Mouse (Mus musculus) megakaryocyte, adult 5-6 weeks (primary cell): ENCODE data around the gene Tsr3. TPM values are rescaled to one million over a fixed set of nuclear protein-coding genes. Genes with fewer than 3 reads are reported as not detected.

Experiments
- ATAC-seq: 2 replicates; pipeline ENCODE4 v1.8.0; 2016; ENCODE audit warnings: mild to moderate bottlenecking, inconsistent platforms; ENCODE audit not compliant: poor library complexity, severe bottlenecking
- total RNA-seq, 2 experiments: library from RNA; stranded (forward) in 1 of 2; stranded (reverse) in 1 of 2; fragments of 153-499, 151-499 nt in 1 of 2; fragments of 221-1000, 200-1000 nt in 1 of 2; gene quantifications; 2 replicates each; pipeline versions ENCODE4 v1.2.3 to v1.2.4; 2015 to 2017

Tsr3 gene
- total RNA-seq, 2 experiments from 2014 or later = 9.2 to 15.0 TPM

DNA sequence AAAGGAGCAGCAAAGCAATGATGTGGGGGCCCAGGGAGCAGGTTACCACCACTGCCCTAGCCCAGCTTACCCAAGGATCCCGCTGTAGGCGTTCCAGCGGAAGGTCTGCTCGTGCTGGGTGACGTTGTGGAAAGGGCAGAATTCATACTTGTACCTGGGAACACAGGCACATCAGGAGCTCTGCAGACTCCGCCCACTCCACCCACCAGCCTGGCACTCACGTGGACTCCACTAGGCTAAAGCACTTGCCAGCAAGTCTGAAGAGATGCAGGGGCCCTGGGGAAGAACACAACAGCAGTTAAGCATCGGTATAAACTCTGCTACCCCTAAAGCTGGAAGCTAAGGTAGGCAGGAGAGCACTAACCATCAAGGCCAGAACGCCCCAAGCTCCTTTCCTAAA is 4.3 kb upstream of the Tsr3 start:
- no peak for ATAC-seq

- ATAC-seq = no peak
Measured at GRCm38 (mm10) chr17:25243131-25243780, 3.3 kb downstream of the Tsr3 start.

DNA sequence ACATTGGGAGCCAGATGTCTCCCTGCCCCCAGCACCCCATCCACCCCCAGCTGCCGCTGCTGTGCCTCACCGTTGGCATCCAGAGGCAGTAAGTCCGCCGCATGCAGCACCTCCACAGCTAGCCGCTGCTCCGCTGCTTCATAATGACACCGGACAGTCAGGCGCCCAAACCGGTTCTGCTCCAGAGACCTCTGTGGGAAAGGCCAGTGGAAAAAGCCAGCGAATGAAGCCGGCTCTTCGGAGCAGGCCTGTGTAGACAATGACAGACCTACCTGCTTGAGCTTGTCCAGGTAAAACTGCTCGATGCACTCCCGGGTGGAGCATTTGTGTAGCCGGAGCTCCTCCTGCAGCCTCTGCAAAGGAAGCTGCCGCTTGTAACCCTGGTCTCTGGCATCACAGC is 4.3 kb downstream of the Tsr3 start:
- no peak for ATAC-seq

DNA sequence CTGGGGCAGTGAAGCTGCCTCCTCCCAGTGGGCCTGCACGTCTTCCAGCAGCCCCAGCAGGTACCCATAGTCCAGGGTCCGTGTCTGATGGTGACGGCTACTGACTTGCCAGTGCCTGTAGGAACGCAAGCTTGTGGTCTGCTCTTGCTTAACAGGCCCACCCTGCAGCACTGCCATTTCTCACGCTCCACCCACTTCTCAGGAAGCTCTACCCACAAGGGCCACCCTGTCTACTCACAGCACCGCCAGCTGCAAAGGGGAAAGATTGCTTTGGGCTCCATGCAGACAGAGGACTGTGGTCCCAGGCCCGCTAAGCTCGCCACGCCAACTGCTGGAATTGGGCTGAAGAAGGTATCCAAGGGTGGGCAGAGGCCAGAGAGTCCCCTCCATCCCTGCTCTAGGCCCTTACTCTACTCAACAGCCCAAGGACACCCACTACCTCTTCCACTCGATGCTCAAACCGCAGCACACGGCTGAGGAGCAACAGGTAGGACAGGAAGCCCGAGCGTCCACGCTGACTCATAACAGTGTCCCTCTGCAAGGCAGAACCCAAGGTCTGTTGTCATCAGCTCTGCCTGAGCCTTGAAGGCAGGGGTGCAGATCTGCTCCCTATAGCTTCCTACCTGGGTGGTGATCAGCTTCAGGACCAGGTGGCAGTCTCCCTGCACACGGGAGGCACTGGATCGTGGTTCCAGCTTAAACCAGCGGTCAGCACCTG is 8.2 kb downstream of the Tsr3 start:
- ATAC-seq = peak; percentile 80

DNA sequence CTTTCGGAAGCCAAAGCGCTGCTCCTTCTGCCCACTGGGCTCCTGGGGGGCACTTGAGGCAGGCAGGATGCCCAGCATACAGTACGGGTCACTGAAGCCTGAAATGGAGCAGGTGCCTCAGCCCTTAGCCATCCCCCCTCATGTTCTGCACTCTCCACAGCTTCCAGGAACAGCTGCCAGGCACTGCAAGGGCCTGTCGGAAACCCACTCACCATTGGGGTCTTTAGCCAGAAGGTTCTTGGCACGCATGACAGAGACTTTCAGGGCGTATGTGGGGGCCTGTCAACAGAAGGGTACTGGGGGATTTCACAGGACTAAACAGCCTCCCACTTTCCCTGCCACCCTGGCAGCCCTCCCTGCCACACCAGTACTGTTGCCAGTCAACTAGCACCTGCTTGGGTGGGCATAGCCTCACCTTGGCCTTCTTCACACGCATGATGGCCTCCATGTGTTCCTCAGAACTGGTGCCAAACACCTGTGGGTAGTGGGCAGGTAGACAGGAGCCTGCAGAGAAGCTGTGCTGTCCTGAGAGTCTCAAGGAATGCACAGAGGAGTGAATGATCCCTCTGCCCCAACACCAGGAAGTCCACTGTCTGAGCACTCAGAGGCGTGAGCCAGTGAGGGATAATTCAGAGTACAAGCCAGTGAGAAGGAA is 10.3 kb downstream of the Tsr3 start:
- ATAC-seq = no peak

GRCm38 (mm10) chr17:25252643-25253042 is 12.7 kb downstream of the Tsr3 start:
- ATAC-seq = no peak

DNA sequence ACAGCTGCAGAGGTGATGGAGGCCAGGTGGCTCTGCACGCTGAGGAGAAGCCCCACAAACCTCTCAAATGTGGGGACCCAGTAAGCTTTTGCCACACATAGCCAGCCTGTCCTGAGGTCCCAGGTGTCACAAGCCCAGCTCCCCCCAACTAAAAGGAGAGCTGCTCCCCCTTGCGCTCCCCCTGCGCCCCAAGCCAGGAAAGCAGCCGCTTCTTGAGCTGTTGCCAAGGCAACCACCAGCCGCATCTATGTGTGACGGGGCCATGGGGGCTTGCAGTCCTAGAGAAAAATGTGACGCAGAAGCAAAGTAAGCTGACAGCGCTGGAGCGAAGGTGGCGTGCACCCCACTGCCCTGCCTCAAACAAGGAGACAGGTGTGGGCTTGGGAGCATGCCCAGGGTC is 13.8 kb downstream of the Tsr3 start:
- no peak for ATAC-seq

DNA sequence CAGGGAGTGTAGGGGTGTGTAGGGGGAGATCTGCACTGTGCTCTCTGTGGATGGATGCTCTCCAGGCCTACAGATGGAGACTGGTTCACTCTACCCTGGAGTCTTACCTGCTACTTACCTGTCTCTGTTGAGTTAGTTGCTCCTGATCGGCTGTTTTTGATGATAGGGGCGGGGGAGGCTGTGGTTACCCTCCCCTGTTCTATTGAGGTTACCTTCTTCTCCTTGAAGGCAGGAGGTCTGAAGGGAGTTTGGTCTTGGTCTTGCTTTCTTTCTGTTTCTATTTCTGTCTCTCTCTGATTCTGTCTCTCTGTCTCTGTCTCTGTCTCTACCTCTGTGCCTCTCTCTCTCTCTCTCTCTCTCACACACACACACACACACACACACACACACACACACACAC is 15.1 kb downstream of the Tsr3 start:
- no peak for ATAC-seq

DNA sequence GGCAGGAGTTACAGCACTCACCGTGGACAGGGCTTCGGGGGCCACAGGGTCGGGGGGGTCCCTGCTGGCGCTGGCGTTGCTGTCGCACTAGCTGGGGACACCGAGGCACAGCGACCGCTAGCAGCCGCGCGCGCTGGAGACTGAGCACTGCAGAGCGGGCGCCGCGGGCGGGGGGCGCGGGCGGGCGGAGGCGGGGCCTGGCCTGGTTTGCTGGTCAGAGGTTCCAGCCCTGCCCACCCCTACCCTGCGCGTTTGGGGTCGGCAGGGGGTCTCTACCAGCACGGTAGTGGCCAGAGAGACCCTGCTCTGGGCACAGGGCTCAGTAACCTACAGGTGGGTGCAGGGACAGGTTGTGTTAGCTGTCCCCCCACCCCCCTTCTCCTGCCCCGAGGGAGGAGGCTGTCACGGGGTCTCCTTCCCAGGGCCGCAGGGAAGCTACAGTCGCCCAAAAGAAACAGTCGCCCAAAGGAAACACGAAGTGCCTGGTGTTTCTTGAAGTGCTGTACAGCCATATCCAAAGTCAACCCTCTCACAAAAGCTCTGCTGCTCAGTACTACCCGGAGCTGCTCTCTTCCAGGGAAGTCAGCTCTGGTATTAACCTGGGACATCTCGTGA is 16.3 kb downstream of the Tsr3 start, which contains the start of gene Baiap3:
Baiap3 (minus strand) TSS at position 225 of the 615 bp plus-strand sequence.
- no peak for ATAC-seq

- ATAC-seq = no peak
Measured at GRCm38 (mm10) chr17:25257804-25258261, 17.9 kb downstream of the Tsr3 start.

GRCm38 (mm10) chr17:25264453-25264852 is 24.5 kb downstream of the Tsr3 start:
- no peak for ATAC-seq

- no peak for ATAC-seq
Measured at GRCm38 (mm10) chr17:25270795-25271335, 30.9 kb downstream of the Tsr3 start.

DNA sequence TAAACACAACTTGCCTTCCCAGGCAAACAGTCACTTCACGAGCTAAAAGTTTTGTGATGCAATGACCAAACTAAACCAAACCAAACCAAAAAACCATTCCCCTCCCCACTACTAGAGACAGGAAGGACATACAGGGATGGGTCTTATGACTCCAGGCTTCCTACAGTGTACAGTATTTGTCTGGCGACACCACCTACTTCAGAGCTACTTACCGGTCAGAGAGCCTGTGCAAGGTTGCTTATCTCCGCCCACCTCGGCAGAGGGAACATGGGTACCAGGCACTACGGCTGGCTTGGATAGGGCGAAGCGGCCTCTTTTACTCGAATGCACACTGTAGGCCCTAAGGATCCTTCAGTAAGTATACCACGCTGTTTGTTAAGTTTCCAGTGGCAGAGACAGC is 32.4 kb downstream of the Tsr3 start:
- no peak for ATAC-seq

DNA sequence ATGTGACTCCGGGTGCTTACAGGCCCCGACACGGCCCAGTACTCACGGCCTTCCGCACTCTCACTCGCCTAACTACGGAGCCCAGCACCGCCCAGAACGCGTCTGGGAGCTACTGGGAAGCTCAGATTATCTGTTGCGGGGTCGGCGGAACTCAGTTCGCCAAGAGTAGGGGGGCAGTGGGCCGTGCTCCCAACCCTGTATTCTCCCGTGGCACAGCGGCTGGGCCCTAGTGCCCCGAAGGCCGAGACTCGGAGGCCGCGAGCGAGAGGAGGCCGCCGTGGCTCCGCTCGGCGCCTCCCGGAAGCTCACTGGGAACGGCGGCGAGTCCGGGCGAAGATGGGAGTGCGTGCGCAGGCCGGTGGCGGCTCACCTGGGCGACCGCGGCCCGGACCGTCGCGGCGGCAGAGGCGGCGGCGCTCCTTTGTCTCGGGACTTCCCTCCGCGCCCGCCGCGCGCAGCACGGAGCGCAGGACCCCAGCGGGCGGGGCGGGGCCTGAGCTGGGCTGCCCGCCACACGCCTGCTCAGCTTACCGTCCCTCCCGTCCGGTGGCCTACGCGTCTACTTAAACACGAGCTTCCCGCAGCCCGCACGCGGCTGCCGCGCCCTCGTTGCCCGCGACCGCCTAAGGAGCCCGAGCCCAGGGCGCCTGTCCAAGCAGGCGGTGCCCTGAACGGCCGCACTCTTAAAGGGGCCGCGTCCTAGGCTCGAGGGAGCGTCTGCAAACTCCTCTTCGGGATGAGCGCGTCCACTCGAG is 33.2 kb downstream of the Tsr3 start:
- ATAC-seq = peak; percentile 71

GRCm38 (mm10) chr17:25273706-25274501 is 33.9 kb downstream of the Tsr3 start:
- ATAC-seq = peak; percentile 83

GRCm38 (mm10) chr17:25274571-25275346 is 34.8 kb downstream of the Tsr3 start, which contains the start of gene Ube2i:
TSS of gene Ube2i (minus strand) at chr17:25274622.
- no peak for ATAC-seq

DNA sequence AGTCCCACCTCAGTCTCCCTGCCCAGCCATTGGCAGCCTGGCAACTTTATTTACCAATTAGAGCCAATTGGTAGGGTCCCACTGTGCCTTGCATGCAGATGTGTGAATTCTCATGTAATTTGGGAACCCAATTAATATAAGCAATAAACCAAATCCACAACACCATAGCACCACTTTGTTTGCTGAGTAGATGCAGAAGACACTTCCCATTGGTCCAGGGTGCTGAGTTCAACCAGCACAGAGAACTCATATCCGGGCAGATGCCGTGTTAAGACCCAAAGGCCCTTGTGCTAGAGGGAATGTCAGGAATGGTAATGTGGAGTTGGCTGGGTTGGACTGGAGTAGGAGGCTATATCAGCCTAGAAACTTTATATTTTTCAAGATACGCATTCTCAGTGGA is 35.9 kb downstream of the Tsr3 start:
- no peak for ATAC-seq

DNA sequence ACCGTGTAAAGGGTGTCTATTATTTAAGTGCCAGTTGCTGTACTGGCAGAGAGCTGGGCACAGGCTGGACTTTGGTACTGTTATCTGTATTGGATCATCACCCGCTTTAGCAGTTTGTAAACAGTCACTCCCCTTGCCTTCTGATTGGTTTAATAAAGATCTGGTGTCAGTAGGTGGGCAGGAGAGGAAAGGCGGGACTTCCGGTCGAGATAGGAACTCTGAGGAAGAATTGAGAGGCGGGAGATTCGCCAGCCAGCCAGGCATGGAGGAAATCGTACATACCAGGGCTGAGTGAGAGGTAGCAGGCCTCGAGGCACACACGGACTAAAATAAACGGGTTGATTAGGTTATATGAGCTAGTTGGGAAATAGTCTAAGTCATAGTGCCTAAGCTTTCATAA is 42.2 kb downstream of the Tsr3 start:
- peak; percentile 57 for ATAC-seq

GRCm38 (mm10) chr17:25285033-25285432 is 45.1 kb downstream of the Tsr3 start:
- ATAC-seq = peak; percentile 86
